Comparison of ENCODE assay signal across 10 mouse cellular contexts in the genomic region with DNA sequence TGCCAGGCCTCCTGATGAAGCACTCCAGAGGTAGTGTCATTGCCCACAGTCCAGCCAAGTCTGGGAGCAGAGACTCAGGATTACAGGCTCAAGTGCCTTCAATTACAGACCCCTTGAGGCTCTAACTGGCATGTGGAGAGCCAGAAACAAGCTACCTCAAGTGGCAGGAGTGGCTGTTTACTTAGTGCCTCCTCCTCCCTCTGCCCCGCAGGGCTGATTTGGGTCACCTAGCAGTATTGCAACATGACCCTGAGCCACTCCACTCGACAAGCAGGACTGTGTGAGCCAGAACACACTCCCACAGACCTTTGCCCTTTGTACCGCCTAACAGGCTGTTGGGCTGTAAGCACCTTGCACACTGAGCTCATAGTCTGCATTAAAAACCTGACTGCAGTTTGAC.
DNase-seq lines count a peak whose midpoint lies in the region; ATAC-seq and TF ChIP-seq lines count a peak whose summit lies in the region.
"Had no signal": no experiment of that assay in that cellular context is flagged by ENCODE, and none has a peak within 500 bp of the region (broad histone marks: within the 10 kb centered on the region; RNA-seq: fewer than 3 reads in every experiment).

No protein-coding gene starts in this region.

- H3K9ac ChIP-seq in heart, embryonic 16.5 days (ENCODE audit: low read length), result no peak overlapping the region
- no peak overlapping the region for H3K9ac ChIP-seq in liver, embryonic 15.5 days
- H3K9ac ChIP-seq in stomach, postnatal 0 days (ENCODE audit: low read length), result no peak overlapping the region

- H3K9me3 ChIP-seq in heart, embryonic 16.5 days (replicated peaks; ENCODE audit: control insufficient read depth, low read length), result peaks cover 9% of the 10 kb centered on the region
- H3K9me3 ChIP-seq in liver, embryonic 15.5 days (replicated peaks), result no peaks in the 10 kb centered on the region
- 0 out of 2 replicates have a peak, but pooled peaks cover 6% of the 10 kb centered on the region for H3K9me3 ChIP-seq in stomach, postnatal 0 days (ENCODE audit: control insufficient read depth, low read length)

- peaks cover 19% of the 10 kb centered on the region for H3K4me1 ChIP-seq in heart, embryonic 16.5 days (ENCODE audit: control insufficient read depth, insufficient read depth, low read length)
- H3K4me1 ChIP-seq in liver, embryonic 15.5 days (replicated peaks), result peaks cover 6% of the 10 kb centered on the region; the same call in 1 of the 2 replicates
- H3K4me1 ChIP-seq in stomach, postnatal 0 days (replicated peaks; ENCODE audit: control insufficient read depth, insufficient read depth), result 0 out of 2 replicates have a peak, but pooled peaks cover 2% of the 10 kb centered on the region
- H3K4me1 ChIP-seq: megakaryocyte, embryonic 14.5 days had no signal

- no peak for TF ChIP-seq EP300 in stomach, postnatal 0 days (optimal IDR thresholded peaks at IDR 0.05)

- peak; percentile 8; the same call in 1 of the 2 replicates for TF ChIP-seq CTCF in stomach, postnatal 0 days (IDR thresholded peaks at IDR 0.05; ENCODE audit: low read depth)
- no peak for TF ChIP-seq CTCF in left cerebral cortex, adult 2 months (IDR thresholded peaks at IDR 0.05)

- no peaks in the 10 kb centered on the region for H3K36me3 ChIP-seq in heart, embryonic 16.5 days (ENCODE audit: control insufficient read depth, insufficient read depth)
- no peaks in the 10 kb centered on the region for H3K36me3 ChIP-seq in liver, embryonic 15.5 days (replicated peaks)
- no peaks in the 10 kb centered on the region for H3K36me3 ChIP-seq in stomach, postnatal 0 days (ENCODE audit: control insufficient read depth, insufficient read depth, low read length)

- H3K27me3 ChIP-seq in heart, embryonic 16.5 days (ENCODE audit: control insufficient read depth, insufficient read depth, low read length), result no peaks in the 10 kb centered on the region
- H3K27me3 ChIP-seq in liver, embryonic 15.5 days, result no peaks in the 10 kb centered on the region
- H3K27me3 ChIP-seq in stomach, postnatal 0 days (ENCODE audit: control insufficient read depth, insufficient read depth, low read length), result no peaks in the 10 kb centered on the region

- WGBS in heart, embryonic 16.5 days, result 23% methylated on average over 3 of the region's 3 CpGs
- WGBS in liver, embryonic 15.5 days (ENCODE audit: insufficient replicate concordance), result 48% methylated on average over 3 of the region's 3 CpGs
- WGBS in stomach, postnatal 0 days, result 20% methylated on average over 3 of the region's 3 CpGs

- no peak overlapping the region for H3K4me2 ChIP-seq in heart, embryonic 16.5 days (ENCODE audit: low read depth, low read length)
- no peak overlapping the region for H3K4me2 ChIP-seq in liver, embryonic 15.5 days
- no peak overlapping the region for H3K4me2 ChIP-seq in stomach, postnatal 0 days (replicated peaks; ENCODE audit: low read depth)

- H3K4me3 ChIP-seq in heart, embryonic 16.5 days (ENCODE audit: low read length), result no peak overlapping the region
- no peak overlapping the region for H3K4me3 ChIP-seq in liver, embryonic 15.5 days (replicated peaks)
- H3K4me3 ChIP-seq in stomach, postnatal 0 days (ENCODE audit: low read depth, low read length), result no peak overlapping the region
- H3K4me3 ChIP-seq in left cerebral cortex, adult 2 months, result no peak overlapping the region
- H3K4me3 ChIP-seq: megakaryocyte, embryonic 14.5 days had no signal

- no peak overlapping the region for H3K27ac ChIP-seq in heart, embryonic 16.5 days (ENCODE audit: low read length)
- H3K27ac ChIP-seq in liver, embryonic 15.5 days (replicated peaks), result peak overlapping the region; percentile 57; the same call in 1 of the 2 replicates
- H3K27ac ChIP-seq in stomach, postnatal 0 days (replicated peaks), result no peak overlapping the region
- no peak overlapping the region for H3K27ac ChIP-seq in left cerebral cortex, adult 2 months
- H3K27ac ChIP-seq: hindbrain, postnatal 0 days had no signal

- peak; percentile 21; the same call in 1 of the 2 replicates for ATAC-seq in heart, embryonic 16.5 days (replicated peaks; ENCODE audit: extremely low read depth, insufficient read depth, low FRiP score)
- peak; percentile 87 for ATAC-seq in liver, embryonic 15.5 days (ENCODE audit: insufficient read depth)
- peak; percentile 97 for ATAC-seq in stomach, postnatal 0 days (ENCODE audit: low FRiP score, low TSS enrichment)
- ATAC-seq: hindbrain, postnatal 0 days had no signal

- DNase-seq in heart, postnatal 10 days, result no peak
- DNase-seq in kidney, adult 18-20 months, result peak; percentile 75
- peak; percentile 79 for DNase-seq in stomach, postnatal 0 days (ENCODE audit: low spot score)
- DNase-seq in spleen, postnatal 4 days (ENCODE audit: low spot score in 2 of 2), result no peak
- DNase-seq in left cerebral cortex, adult 2 months (ENCODE audit: extremely low spot score in 1 of 2, low spot score in 2 of 2), result no peak
- DNase-seq in neural tube, embryonic 10.5 days (ENCODE audit: extremely low spot score, low spot score), result no peak

- intact Hi-C loops in heart, postnatal 10 days (cut with DNase I), result no loop called here
- intact Hi-C loops in left cerebral cortex, adult 2 months (cut with DNase I), result no loop called here

Comparison
In these comparisons a context has a peak if more than half of its experiments do, and no peak if none do; other contexts are left out.
1. ATAC-seq: peak in every context shown above with its lines; median percentile 97 in stomach, postnatal 0 days; 87 in liver, embryonic 15.5 days; 21 in heart, embryonic 16.5 days.
2. DNase-seq: peak in kidney, adult 18-20 months (single experiment) and stomach, postnatal 0 days (single experiment); none in heart, postnatal 10 days (0 of 2), spleen, postnatal 4 days (0 of 2), left cerebral cortex, adult 2 months (0 of 2) and neural tube, embryonic 10.5 days (single experiment).